Mouse (Mus musculus): ENCODE results near the gene Ank3.

DNA sequence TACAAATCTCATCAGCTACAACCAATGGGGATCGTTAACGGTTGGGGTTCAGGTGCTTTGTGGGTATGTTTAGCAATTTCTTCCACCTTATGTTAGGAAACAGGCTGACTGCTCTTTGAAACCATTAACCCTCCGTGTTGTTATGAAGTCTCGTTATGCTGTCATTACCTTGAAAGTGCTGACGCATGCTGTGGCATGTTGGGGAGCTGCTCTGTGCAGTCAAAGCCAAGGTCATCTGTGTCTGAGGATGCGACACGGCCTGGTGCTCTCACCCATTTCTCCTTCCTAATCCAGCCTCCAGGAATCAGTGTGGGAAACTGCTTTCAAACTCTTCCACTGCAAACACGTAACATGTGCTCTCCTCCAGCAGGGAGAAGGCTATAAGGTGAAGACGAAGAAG lies 616.6 kb downstream of the Ank3 start:
- TF ChIP-seq CTCF (IDR thresholded peaks at IDR 0.05; ENCODE audit: extremely low read depth, insufficient read depth, insufficient read length, insufficient replicate concordance) = no peak
- TF ChIP-seq POLR2A (IDR thresholded peaks at IDR 0.05; ENCODE audit: low read depth, low read length) = no peak

All from spleen, adult 2 months (tissue).